Comparison of ENCODE assay signal across 8 mouse cellular contexts in genomic region chr7:25181331-25181790, GRCm38 (mm10). TPM values are rescaled to one million over a fixed set of nuclear protein-coding genes. Genes with fewer than 3 reads are reported as not detected.
A peak's percentile ranks its signal among the peaks of the same experiment; 100 is the strongest.
DNase-seq lines count a peak whose midpoint lies in the region; ATAC-seq and TF ChIP-seq lines count a peak whose summit lies in the region.

No protein-coding gene starts in this region.

- H3K4me2 ChIP-seq in forebrain, postnatal 0 days (ENCODE audit: low read depth) = peak overlapping the region; percentile 66
- 0 out of 2 replicates have a peak overlapping the region, but pooled peaks have one; percentile 9 for H3K4me2 ChIP-seq in intestine, postnatal 0 days (replicated peaks; ENCODE audit: low read depth)

- 5% methylated on average over 15 of the region's 15 CpGs for WGBS in cerebellum, adult 2 months
- WGBS in forebrain, postnatal 0 days = 2% methylated on average over 15 of the region's 15 CpGs
- WGBS in intestine, postnatal 0 days = 3% methylated on average over 14 of the region's 15 CpGs

- H3K27ac ChIP-seq in cerebellum, adult 2 months (ENCODE audit: insufficient read depth, low read length) = no peak overlapping the region
- H3K27ac ChIP-seq in forebrain, postnatal 0 days (ENCODE audit: low read depth, low read length) = no peak overlapping the region
- no peak overlapping the region for H3K27ac ChIP-seq in intestine, postnatal 0 days (ENCODE audit: low read depth, low read length)

- H3K36me3 ChIP-seq in forebrain, postnatal 0 days (ENCODE audit: insufficient read depth) = no peaks in the 10 kb centered on the region
- H3K36me3 ChIP-seq in intestine, postnatal 0 days (ENCODE audit: control insufficient read depth, insufficient read depth) = no peaks in the 10 kb centered on the region

- H3K4me3 ChIP-seq in cerebellum, adult 2 months (replicated peaks; ENCODE audit: insufficient read depth, low read depth, low read length) = peak overlapping the region; percentile 49
- H3K4me3 ChIP-seq in forebrain, postnatal 0 days (ENCODE audit: low read depth, low read length) = peak overlapping the region; percentile 29
- H3K4me3 ChIP-seq in intestine, postnatal 0 days (ENCODE audit: low read depth, low read length) = no peak overlapping the region

- TF ChIP-seq CTCF in cerebellum, adult 2 months (IDR thresholded peaks at IDR 0.05; ENCODE audit: borderline replicate concordance, insufficient read depth, low read depth, low read length) = peak; percentile 58; the same call in 1 of the 2 replicates
- peak; percentile 71 for TF ChIP-seq CTCF in forebrain, postnatal 0 days (IDR thresholded peaks at IDR 0.05; ENCODE audit: low read depth)
- peak; percentile 72 for TF ChIP-seq CTCF in intestine, postnatal 0 days (IDR thresholded peaks at IDR 0.05; ENCODE audit: low read depth)

- no peaks in the 10 kb centered on the region for H3K27me3 ChIP-seq in cerebellum, adult 2 months (ENCODE audit: control insufficient read depth, insufficient read depth, low read length)
- H3K27me3 ChIP-seq in forebrain, postnatal 0 days (ENCODE audit: insufficient read depth, low read length) = peaks cover 8% of the 10 kb centered on the region; the same call in 1 of the 2 replicates
- H3K27me3 ChIP-seq in intestine, postnatal 0 days (replicated peaks; ENCODE audit: control insufficient read depth, insufficient read depth, low read length) = peaks cover 69% of the 10 kb centered on the region

- H3K9me3 ChIP-seq in forebrain, postnatal 0 days (ENCODE audit: low read length) = no peaks in the 10 kb centered on the region
- no peaks in the 10 kb centered on the region for H3K9me3 ChIP-seq in intestine, postnatal 0 days (ENCODE audit: control insufficient read depth)

- DNase-seq in urinary bladder, postnatal 25 days (ENCODE audit: low spot score) = peak; percentile 30
- no peak for DNase-seq in urinary bladder, adult 2 months (ENCODE audit: low spot score)
- DNase-seq in cerebellum, adult 2 months = peak; percentile 47 to 59
- peak; percentile 34 for DNase-seq in forebrain, postnatal 0 days
- peak; percentile 47 for DNase-seq in lung, postnatal 25 days (ENCODE audit: low spot score)
- peak; percentile 33 for DNase-seq in right cerebral cortex, postnatal 25 days
- no peak for DNase-seq in left cerebral cortex, adult 11 months (ENCODE audit: low spot score)

- peaks cover 18% of the 10 kb centered on the region for H3K4me1 ChIP-seq in cerebellum, adult 2 months (ENCODE audit: control insufficient read depth, insufficient read depth, low read length)
- peaks cover 16% of the 10 kb centered on the region for H3K4me1 ChIP-seq in forebrain, postnatal 0 days (ENCODE audit: insufficient read depth)
- no peaks in the 10 kb centered on the region for H3K4me1 ChIP-seq in intestine, postnatal 0 days (replicated peaks; ENCODE audit: control insufficient read depth, insufficient read depth, low read length)

- H3K9ac ChIP-seq in forebrain, postnatal 0 days = no peak overlapping the region
- H3K9ac ChIP-seq in intestine, postnatal 0 days (ENCODE audit: low read depth, low read length) = no peak overlapping the region

- no peak for ATAC-seq in forebrain, postnatal 0 days
- ATAC-seq in intestine, postnatal 0 days = no peak

- no peak for TF ChIP-seq POLR2A in cerebellum, adult 2 months (IDR thresholded peaks at IDR 0.05; ENCODE audit: borderline replicate concordance, insufficient read depth, low read length)

RNA-seq across cellular contexts. Expression of gene Pou2f2, which starts 1.8 kb away (rescaled TPM):
- polyA plus RNA-seq in urinary bladder, adult 2 months (2012; rRNA removed) = 0.65 and 1.0 TPM in 2 replicates
- 8.4 and 10.6 TPM in 2 replicates for polyA plus RNA-seq in cerebellum, adult 2 months (2012; rRNA removed)
- total RNA-seq in forebrain, postnatal 0 days (2014; rRNA removed) = 5.8 and 6.0 TPM in 2 replicates
- 9.8 and 21.2 TPM in 2 replicates for polyA plus RNA-seq in forebrain, postnatal 0 days (2015; fragmentation: Nextera tagmentation; extraction: Ambion mirVana)
- polyA plus RNA-seq in intestine, postnatal 0 days (2015; fragmentation: Nextera tagmentation; extraction: Ambion mirVana) = 0.53 and 0.72 TPM in 2 replicates

RNA-seq across cellular contexts. Expression of gene Dedd2, which starts 39.1 kb away (rescaled TPM):
- 13.8 and 14.2 TPM in 2 replicates for polyA plus RNA-seq in urinary bladder, adult 2 months (2012; rRNA removed)
- 29.0 and 29.6 TPM in 2 replicates for polyA plus RNA-seq in cerebellum, adult 2 months (2012; rRNA removed)
- 23.4 and 25.3 TPM in 2 replicates for total RNA-seq in forebrain, postnatal 0 days (2014; rRNA removed)
- 14.9 and 17.3 TPM in 2 replicates for polyA plus RNA-seq in forebrain, postnatal 0 days (2015; fragmentation: Nextera tagmentation; extraction: Ambion mirVana)
- 14.8 and 15.8 TPM in 2 replicates for polyA plus RNA-seq in intestine, postnatal 0 days (2015; fragmentation: Nextera tagmentation; extraction: Ambion mirVana)

RNA-seq across cellular contexts. Expression of gene Zfp526, which starts 39.9 kb away (rescaled TPM):
- polyA plus RNA-seq in urinary bladder, adult 2 months (2012; rRNA removed) = 6.9 and 9.3 TPM in 2 replicates
- 9.2 and 10.9 TPM in 2 replicates for polyA plus RNA-seq in cerebellum, adult 2 months (2012; rRNA removed)
- total RNA-seq in forebrain, postnatal 0 days (2014; rRNA removed) = 5.0 and 8.3 TPM in 2 replicates
- 0.59 and 0.98 TPM in 2 replicates for polyA plus RNA-seq in forebrain, postnatal 0 days (2015; fragmentation: Nextera tagmentation; extraction: Ambion mirVana)
- polyA plus RNA-seq in intestine, postnatal 0 days (2015; fragmentation: Nextera tagmentation; extraction: Ambion mirVana) = 1.1 and 1.3 TPM in 2 replicates

RNA-seq across cellular contexts. Expression of gene Gsk3a, which starts 56.3 kb away (rescaled TPM):
- 79.0 and 83.3 TPM in 2 replicates for polyA plus RNA-seq in urinary bladder, adult 2 months (2012; rRNA removed)
- polyA plus RNA-seq in cerebellum, adult 2 months (2012; rRNA removed) = 226 and 230 TPM in 2 replicates
- 150 and 154 TPM in 2 replicates for total RNA-seq in forebrain, postnatal 0 days (2014; rRNA removed)
- polyA plus RNA-seq in forebrain, postnatal 0 days (2015; fragmentation: Nextera tagmentation; extraction: Ambion mirVana) = 21.0 and 21.5 TPM in 2 replicates
- 8.8 and 9.7 TPM in 2 replicates for polyA plus RNA-seq in intestine, postnatal 0 days (2015; fragmentation: Nextera tagmentation; extraction: Ambion mirVana)

Comparison
In these comparisons a context has a peak if more than half of its experiments do, and no peak if none do; other contexts are left out.
1. DNase-seq: peak in urinary bladder, postnatal 25 days (single experiment), cerebellum, adult 2 months (2 of 2), forebrain, postnatal 0 days (single experiment), lung, postnatal 25 days (single experiment) and right cerebral cortex, postnatal 25 days (single experiment); none in urinary bladder, adult 2 months (single experiment) and left cerebral cortex, adult 11 months (single experiment).
2. Peak in every context shown above with its lines, with median percentiles within 50 percentile points of each other: CTCF ChIP-seq.